Mouse (Mus musculus): ENCODE measurements around the gene Arl6ip1.
"Not testable (repeated sequence)": the region's sequence is repeated elsewhere in the genome, so short reads cannot be mapped to it uniquely, and the experiment has no call there.

The Arl6ip1 gene

DNA sequence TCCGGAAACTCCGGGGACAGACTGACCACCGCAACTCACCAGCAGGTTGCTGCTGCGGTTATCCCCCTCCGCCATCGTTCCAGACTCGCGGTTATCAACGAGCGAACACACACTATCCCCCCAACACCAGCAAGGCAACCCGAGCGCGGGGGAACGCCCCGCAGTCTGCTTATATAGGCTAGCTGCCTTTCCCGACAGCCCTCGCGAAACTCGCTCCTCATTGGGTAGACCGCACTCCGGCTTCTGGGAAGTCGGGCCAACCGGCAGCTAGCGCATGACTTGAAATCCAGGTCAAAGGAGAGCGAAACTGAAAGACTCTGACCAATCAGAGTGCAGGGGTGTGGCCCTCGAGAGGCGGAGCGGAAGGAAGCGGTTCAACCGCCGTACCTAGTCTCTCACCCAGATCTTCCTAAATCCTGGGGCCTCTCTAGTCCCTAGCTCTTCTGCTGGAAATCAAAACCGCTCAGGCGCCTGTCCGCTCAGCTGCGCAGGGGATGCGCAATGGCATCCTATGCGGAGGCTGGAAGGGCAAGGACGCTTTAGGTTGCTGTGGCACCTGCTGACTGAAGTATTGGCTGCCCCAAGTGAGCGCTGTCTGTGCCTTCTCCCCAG is at the start of gene Arl6ip1:
Gene Arl6ip1 (minus strand): TSS at position 233 of the 612 bp plus-strand sequence.
- DNase-seq (ENCODE audit: low spot score in 2 of 2) = peak; percentile 94 to 97

- DNase-seq (ENCODE audit: low spot score in 2 of 2) = no peak
Observed at GRCm38 (mm10) chr7:118175821-118176355, 46.4 kb upstream of the Arl6ip1 start.

- not testable (repeated sequence) for DNase-seq (ENCODE audit: low spot score in 2 of 2)
Observed at GRCm38 (mm10) chr7:118170125-118170524, 40.7 kb upstream of the Arl6ip1 start.

DNA sequence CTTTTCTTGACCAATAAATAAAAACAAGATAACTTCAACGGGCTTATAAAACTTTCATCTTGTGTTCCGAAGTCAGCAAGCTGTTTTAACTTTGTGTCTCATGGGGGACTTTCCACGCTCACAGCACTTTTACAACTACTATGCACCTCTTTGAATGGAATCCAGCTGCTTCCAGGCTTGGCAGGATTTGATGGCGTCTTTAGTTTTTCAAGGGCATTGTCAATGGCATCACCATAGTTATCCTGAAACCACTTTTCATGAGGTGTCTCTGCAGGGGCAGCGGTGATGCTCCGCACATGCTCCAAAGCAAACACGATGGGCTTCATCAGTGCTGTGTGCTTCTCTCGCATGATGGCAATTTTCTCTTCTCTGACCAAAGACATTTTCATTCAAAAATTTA is 33.5 kb upstream of the Arl6ip1 start:
- no peak for DNase-seq (ENCODE audit: low spot score in 2 of 2)

DNA sequence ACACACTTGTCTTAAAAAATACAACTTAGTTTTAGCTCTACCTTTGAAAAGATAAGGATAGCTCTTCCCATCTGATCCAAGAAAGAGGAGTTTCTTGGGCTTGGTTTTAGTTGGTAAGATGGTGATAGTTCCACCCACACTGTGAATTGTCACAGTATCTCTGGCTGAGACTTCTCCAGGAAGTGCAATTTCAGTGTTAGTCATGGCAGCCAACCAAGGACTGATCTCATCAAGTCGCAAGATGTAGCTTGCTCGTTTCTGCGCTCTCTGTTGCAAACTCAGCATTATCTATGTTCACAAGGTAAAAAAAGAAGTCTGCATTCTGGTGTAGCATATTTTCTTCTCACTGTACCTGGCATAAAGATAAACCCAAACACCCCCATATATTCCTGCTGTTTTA is 30.7 kb upstream of the Arl6ip1 start:
- DNase-seq (ENCODE audit: low spot score in 2 of 2) = peak; percentile 50 to 57

DNA sequence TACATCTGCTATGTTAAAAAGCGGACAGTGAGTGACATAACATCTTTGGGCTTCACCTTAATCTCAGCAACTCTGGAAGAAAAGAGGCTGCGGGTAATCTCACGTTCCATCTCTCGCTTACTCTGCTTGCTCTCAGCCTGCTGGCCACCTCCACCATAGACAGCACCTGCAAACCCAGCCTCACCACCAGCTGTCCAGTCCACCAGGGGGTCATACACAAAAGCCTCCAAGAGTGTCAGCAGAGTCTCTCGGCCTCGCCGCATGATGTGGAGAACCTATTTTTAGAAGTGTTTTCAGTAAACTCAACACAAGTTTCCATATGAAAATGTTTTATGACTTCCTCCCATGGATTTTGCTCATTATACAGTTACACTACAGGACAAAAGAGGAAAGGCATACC is 27.0 kb upstream of the Arl6ip1 start:
- no peak for DNase-seq (ENCODE audit: low spot score in 2 of 2)

- peak; percentile 23 to 32 for DNase-seq (ENCODE audit: low spot score in 2 of 2)
Observed at GRCm38 (mm10) chr7:118154150-118154549, 24.7 kb upstream of the Arl6ip1 start.

DNA sequence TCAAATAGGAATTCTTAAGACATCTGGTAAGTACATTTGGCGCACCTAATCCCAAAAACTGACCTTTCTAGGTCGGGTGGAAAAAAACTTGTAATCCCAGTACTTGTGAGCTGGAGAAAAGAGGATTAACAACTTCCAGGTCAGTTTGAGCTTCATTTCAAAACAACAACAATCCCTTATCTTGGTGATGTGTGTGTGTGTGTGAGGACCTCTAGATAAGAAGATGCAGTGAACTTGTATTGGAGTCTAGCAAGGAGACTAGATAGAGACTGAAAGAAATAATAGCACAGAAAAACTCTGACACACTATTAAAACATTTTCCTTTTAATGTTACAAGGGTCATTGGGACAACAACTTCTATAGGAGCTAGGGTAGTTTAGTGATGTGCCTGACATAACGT is 14.1 kb upstream of the Arl6ip1 start:
- DNase-seq (ENCODE audit: low spot score in 2 of 2) = no peak

- DNase-seq (ENCODE audit: low spot score in 2 of 2) = no peak
Observed at GRCm38 (mm10) chr7:118143123-118143522, 13.7 kb upstream of the Arl6ip1 start.

- no peak for DNase-seq (ENCODE audit: low spot score in 2 of 2)
Observed at GRCm38 (mm10) chr7:118141271-118141670, 11.8 kb upstream of the Arl6ip1 start.

DNA sequence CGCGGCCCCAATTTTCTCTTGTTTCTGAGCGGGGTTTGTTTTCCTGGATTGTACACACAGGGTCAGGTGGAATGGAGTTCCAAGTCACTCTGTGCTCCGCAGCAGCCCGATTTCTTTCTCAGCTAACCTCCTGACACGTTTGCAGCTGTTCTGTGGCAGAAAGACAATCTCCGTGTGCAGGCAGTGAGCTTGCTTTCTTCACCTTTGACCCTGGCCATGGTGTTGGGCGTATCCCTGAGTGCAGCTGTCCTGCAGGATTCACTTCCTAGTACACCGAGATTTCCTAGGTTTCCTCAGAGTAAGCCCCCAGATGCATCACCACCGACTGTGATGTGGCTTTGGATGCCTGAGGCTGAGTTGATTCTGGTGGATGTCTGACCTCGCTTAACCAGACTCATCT is 5.7 kb upstream of the Arl6ip1 start:
- no peak for DNase-seq (ENCODE audit: low spot score in 2 of 2)

DNA sequence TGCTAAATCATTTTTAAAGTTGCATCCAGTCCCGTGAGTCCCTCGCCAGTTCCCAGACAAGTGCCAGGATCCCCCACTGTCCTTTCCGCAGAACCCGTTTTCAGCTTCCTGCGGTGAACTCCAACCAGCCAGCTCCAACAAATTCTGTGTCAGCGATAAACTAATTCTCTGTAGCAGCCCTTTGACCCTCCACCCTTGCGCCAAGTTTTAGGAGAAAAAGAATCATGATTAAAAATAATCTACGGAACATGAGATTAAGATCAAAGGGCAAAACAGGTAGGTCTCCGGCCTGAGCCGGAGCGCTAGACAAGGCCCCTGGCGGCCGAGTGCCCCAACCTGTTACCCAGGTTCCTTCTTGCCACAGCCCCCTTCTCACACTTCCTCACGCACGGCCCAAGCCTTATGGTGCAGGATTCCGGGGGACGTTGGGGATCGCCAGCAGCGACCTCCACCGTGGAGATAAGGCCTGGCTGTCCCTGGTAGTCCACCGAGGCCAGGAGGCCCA is 485 bp downstream of the Arl6ip1 start:
- peak; percentile 28 to 41 for DNase-seq (ENCODE audit: low spot score in 2 of 2)

DNA sequence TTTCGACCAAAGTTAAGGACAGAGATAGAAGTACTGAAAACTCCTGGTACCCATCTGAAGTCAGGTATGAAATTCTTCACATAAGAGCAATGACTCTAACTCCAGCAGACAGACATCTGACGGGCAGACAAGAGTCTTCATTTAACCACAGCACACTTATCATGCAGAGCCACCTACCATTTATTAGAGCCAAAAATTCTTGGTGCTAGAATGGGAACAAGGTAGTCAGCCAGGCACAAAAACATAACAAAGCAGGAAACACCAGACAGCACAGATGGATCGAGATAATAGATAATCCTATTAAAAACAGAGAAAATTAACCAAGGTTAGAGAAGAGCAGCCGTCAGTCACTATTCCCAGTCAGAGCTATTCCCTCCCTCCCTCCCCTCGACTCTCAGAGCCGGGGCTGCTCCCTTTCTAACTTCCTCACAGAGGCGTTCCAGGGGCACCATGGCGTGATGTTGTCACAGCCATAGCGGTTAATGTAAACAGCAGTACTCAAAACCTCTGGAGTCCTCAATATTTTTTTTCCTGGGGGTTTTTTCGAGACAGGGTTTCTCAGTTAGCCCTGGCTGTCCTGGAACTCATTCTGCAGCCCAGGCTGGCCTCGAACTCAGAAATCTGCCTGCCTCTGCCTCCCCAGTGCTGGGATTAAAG is 3.1 kb downstream of the Arl6ip1 start:
- no peak for DNase-seq (ENCODE audit: low spot score in 2 of 2)

DNA sequence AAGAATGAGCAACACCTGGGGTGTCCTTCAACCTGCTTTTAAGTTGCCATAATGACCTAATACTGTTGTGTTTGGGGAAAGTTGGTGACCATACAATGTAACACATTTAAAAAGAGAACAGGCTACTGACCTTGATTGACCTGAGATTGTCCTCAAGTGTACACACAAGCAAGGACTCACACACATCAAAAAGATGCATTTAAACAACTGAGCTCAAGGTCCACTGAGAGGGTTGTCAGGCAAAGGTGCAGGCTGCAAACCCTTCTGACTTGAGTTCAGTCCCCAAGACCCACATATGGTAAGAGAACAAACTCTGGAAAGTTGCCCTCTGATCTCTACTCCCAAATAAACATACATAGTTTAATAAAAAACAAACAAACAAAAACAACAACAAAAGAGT is 3.7 kb downstream of the Arl6ip1 start:
- no peak for DNase-seq (ENCODE audit: low spot score in 2 of 2)

DNA sequence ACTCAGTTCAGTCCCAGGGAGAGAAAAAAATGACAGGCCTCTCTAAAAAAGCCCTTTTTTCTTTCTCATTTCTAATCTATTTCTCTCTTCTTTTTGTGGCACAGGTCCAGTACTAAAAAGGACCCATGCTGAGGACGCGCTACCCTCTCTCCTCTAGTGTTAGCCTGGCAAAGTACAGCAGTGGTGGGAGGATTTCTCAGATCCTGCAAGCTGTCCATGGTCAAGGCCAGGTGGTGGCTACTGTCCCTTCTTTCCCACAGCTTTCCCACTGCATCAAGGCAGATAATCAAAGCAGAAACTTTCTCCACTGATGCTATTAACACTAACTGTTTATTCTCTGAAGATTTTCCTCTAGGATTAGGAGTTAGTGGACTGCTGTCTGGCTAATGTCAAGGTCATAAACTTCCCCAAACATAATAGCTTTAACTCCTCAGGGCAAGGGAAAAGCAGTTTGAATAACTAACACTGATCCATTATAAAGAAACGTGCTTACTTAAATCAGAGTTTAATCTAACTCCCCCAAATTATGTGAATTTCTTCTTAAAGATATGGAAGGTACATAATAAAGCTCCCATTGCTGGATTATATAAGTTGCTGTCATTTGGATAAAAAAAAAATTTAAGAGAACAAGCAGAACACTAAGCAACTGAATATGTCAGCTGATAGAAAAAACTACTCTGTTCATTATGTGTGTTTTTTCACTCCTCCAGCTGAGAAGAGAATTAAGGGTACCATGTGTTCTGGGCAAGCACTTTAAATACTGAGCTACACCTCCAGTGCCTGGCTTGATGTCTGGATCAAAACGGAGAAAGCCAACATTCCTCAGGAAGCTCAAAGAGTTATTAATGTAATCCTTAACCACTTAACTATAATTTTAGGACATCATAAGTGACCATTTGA is 5.7 kb downstream of the Arl6ip1 start:
- peak in 1 of 2 experiments; percentile 31 for DNase-seq (ENCODE audit: low spot score in 2 of 2)

- no peak for DNase-seq (ENCODE audit: low spot score in 2 of 2)
Observed at GRCm38 (mm10) chr7:118122235-118122634, 7.2 kb downstream of the Arl6ip1 start.

DNA sequence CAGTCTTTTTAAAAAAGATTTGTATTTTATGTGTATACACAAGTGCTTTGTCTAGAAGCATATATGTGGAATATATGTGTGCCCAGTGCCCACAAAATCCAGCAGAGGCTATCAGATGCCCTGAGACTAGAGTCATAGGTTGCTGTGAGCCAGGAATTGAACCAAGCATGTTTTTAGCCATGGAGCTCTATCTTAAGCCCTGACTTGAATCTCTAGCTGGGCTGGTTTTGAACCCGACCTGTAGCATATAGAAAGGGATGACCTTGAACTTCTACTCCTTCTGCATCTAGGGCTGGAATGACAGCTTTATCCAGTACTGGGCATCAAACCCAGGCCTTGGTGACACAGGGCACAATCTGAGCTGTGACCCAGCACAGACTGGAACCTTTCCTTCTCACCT is 8.8 kb downstream of the Arl6ip1 start:
- no peak for DNase-seq (ENCODE audit: low spot score in 2 of 2)

DNA sequence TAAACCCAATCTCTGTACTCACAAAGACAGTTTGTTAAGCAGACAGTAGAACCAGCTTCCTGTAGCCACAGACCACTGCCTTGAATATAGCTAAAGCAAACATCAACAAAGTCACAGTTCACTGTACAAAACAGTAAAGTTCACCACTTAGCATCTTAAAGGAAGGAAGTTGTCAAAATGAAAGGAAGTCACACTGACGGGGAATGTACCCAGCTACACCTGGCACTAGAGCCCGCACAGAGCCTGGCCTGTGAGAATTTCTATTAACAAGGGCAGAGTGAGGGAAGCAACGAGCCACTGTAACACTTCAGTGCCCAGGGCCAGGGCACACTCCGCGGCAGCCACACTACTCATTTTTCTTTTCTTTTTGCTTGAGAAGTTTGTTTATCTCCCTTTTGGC is 9.5 kb downstream of the Arl6ip1 start:
- DNase-seq (ENCODE audit: low spot score in 2 of 2) = no peak

- no peak for DNase-seq (ENCODE audit: low spot score in 2 of 2)
Observed at GRCm38 (mm10) chr7:118119142-118119541, 10.3 kb downstream of the Arl6ip1 start.

GRCm38 (mm10) chr7:118118426-118118825 is 11.0 kb downstream of the Arl6ip1 start:
- DNase-seq (ENCODE audit: low spot score in 2 of 2) = no peak

- no peak for DNase-seq (ENCODE audit: low spot score in 2 of 2)
Observed at GRCm38 (mm10) chr7:118117539-118118210, 11.8 kb downstream of the Arl6ip1 start.

Data from right cerebral cortex, adult 2 months (tissue).